Mouse (Mus musculus) urinary bladder, adult 2 months (tissue): ENCODE data around the gene Trpc1. TPM values are rescaled to one million over a fixed set of nuclear protein-coding genes. Genes with fewer than 3 reads are reported as not detected.
A peak's percentile ranks its signal among the peaks of the same experiment; 100 is the strongest.

Source experiments
- DNase-seq: peaks from one replicate; pipeline ENCODE4 v3.0.0; 2022; ENCODE audit warnings: low spot score
- polyA plus RNA-seq: library from polyadenylated mRNA; depleted of rRNA; stranded (reverse); fragments of >200 nt; gene quantifications from 2 replicates; pipeline ENCODE4 v1.2.3, GENCODE M21; 2012; rRNA removed

Trpc1 gene
- polyA plus RNA-seq: 3.6 and 4.6 TPM in 2 replicates

- DNase-seq: peak; percentile 63
These were observed at the start of gene Trpc1 for GRCm38 (mm10) chr9:95750037-95750511. Gene Trpc1 (minus strand): TSS chr9:95750375.

GRCm38 (mm10) chr9:95796323-95796722, 46.1 kb upstream of the Trpc1 start:
- no peak for DNase-seq

- DNase-seq: no peak
These were observed 45.7 kb upstream of the Trpc1 start for GRCm38 (mm10) chr9:95795844-95796243.

- no peak for DNase-seq
These were observed 45.1 kb upstream of the Trpc1 start for GRCm38 (mm10) chr9:95795077-95795784.

- no peak for DNase-seq
These were observed 44.0 kb upstream of the Trpc1 start for GRCm38 (mm10) chr9:95793986-95794744.

- DNase-seq: no peak
These were observed 34.8 kb upstream of the Trpc1 start for GRCm38 (mm10) chr9:95784888-95785511.

GRCm38 (mm10) chr9:95783646-95784293, 33.6 kb upstream of the Trpc1 start:
- DNase-seq: no peak

- DNase-seq: no peak
These were observed 21.5 kb upstream of the Trpc1 start for GRCm38 (mm10) chr9:95771671-95772070.

- DNase-seq: no peak
These were observed 13.0 kb upstream of the Trpc1 start for GRCm38 (mm10) chr9:95763218-95763617.

GRCm38 (mm10) chr9:95762228-95762627, 12.1 kb upstream of the Trpc1 start:
- no peak for DNase-seq

- DNase-seq: no peak
These were observed 11.2 kb upstream of the Trpc1 start for GRCm38 (mm10) chr9:95761381-95761780.

- no peak for DNase-seq
These were observed 571 bp upstream of the Trpc1 start for GRCm38 (mm10) chr9:95750746-95751145.

GRCm38 (mm10) chr9:95749461-95749928, 680 bp downstream of the Trpc1 start:
- peak; percentile 22 for DNase-seq

GRCm38 (mm10) chr9:95747298-95747697, 2.9 kb downstream of the Trpc1 start:
- DNase-seq: no peak

- DNase-seq: no peak
These were observed 5.1 kb downstream of the Trpc1 start for GRCm38 (mm10) chr9:95744845-95745613.

- DNase-seq: no peak
These were observed 13.9 kb downstream of the Trpc1 start for GRCm38 (mm10) chr9:95736238-95736637.

GRCm38 (mm10) chr9:95712574-95712973, 37.6 kb downstream of the Trpc1 start:
- no peak for DNase-seq

GRCm38 (mm10) chr9:95708943-95709342, 41.2 kb downstream of the Trpc1 start:
- no peak for DNase-seq

GRCm38 (mm10) chr9:95705371-95705770, 44.8 kb downstream of the Trpc1 start:
- DNase-seq: no peak

GRCm38 (mm10) chr9:95704078-95704477, 46.1 kb downstream of the Trpc1 start:
- no peak for DNase-seq

- DNase-seq: no peak
These were observed 50.9 kb downstream of the Trpc1 start for GRCm38 (mm10) chr9:95699273-95699672.
